Mouse (Mus musculus) thymus, adult 2 months (tissue): ENCODE measurements around the gene Tlcd1. TPM values are rescaled to one million over a fixed set of nuclear protein-coding genes. Genes with fewer than 3 reads are reported as not detected.

Experiments used
- DNase-seq: peaks from one replicate; pipeline ENCODE4 v3.0.0; 2021
- H3K27ac ChIP-seq: fragments of 200-500 bp; 2 replicates; pipeline ENCODE4 v1.5.1; 2012; ENCODE audit warnings: low read length, control low read depth; ENCODE audit not compliant: control insufficient read depth, insufficient read depth
- H3K27me3 ChIP-seq: fragments of 200-500 bp; 2 replicates; pipeline ENCODE4 v1.6.1; 2012; ENCODE audit warnings: mild to moderate bottlenecking, low read length, moderate library complexity, mixed read lengths; ENCODE audit not compliant: control insufficient read depth, insufficient read depth
- H3K36me3 ChIP-seq: fragments of 200-500 bp; 2 replicates; pipeline ENCODE4 v1.6.1; 2012; ENCODE audit warnings: mild to moderate bottlenecking, low read length, moderate library complexity; ENCODE audit not compliant: control insufficient read depth, insufficient read depth
- H3K4me1 ChIP-seq: fragments of 200-500 bp; replicated peaks from 2 replicates; pipeline ENCODE4 v1.6.1; 2012; ENCODE audit warnings: low read length; ENCODE audit not compliant: control insufficient read depth, insufficient read depth
- H3K4me3 ChIP-seq: fragments of 200-500 bp; 2 replicates; pipeline ENCODE4 v1.5.1; 2012; ENCODE audit warnings: mild to moderate bottlenecking, low read length, control low read depth, moderate library complexity; ENCODE audit not compliant: control insufficient read depth, insufficient read depth
- CTCF ChIP-seq: fragments of 200-500 bp; IDR thresholded peaks from 2 replicates; pipeline ENCODE4 v1.5.1; 2012; ENCODE audit warnings: mild to moderate bottlenecking, control low read depth, low read length, moderate library complexity, borderline replicate concordance; ENCODE audit not compliant: control insufficient read depth, poor library complexity, insufficient read depth; ENCODE audit errors: extremely low read depth
- POLR2A ChIP-seq: fragments of 200-500 bp; IDR thresholded peaks from 2 replicates; pipeline ENCODE4 v1.6.1; 2012; ENCODE audit warnings: mild to moderate bottlenecking, low read length, control low read depth, moderate library complexity; ENCODE audit not compliant: control insufficient read depth, poor library complexity, insufficient read depth; ENCODE audit errors: extremely low read depth
- WGBS: fragments of 180-500 bp; shearing (Covaris S2); methylation state at CpG from one replicate; pipeline ENCODE4 v1.1.7; 2018; 5-methylcytosine and 5-hydroxymethylcytosine counted together
- polyA plus RNA-seq: library from polyadenylated mRNA; depleted of rRNA; stranded (reverse); fragments of >200 nt; gene quantifications from 2 replicates; pipeline ENCODE4 v1.2.3, GENCODE M21; 2012

Tlcd1 gene
- polyA plus RNA-seq, 1 experiment = 30.0 TPM

- no peak for TF ChIP-seq CTCF
- no peak for TF ChIP-seq POLR2A
- WGBS = 2% methylated on average over 29 of the region's 29 CpGs
- peak; percentile 42 for DNase-seq
- H3K36me3 ChIP-seq = peaks cover 17% of the 10 kb centered on the region
- H3K4me1 ChIP-seq = peaks cover 15% of the 10 kb centered on the region
- peak overlapping the region; percentile 62 for H3K4me3 ChIP-seq
- no peaks in the 10 kb centered on the region for H3K27me3 ChIP-seq
- peak overlapping the region; percentile 26 for H3K27ac ChIP-seq
Measured at GRCm38 (mm10) chr11:78178859-78179437, 2.4 kb downstream of the Tlcd1 start.

- WGBS = 58% methylated on average over 8 of the region's 8 CpGs
- TF ChIP-seq POLR2A (no peak), CTCF (no peak)
- no peak overlapping the region for H3K4me3 ChIP-seq
Measured at GRCm38 (mm10) chr11:78179438-78179999, 3.0 kb downstream of the Tlcd1 start.

GRCm38 (mm10) chr11:78180081-78180761 is 3.7 kb downstream of the Tlcd1 start:
- 94% methylated on average over 6 of the region's 6 CpGs for WGBS
- Histone ChIP-seq H3K4me1 (peaks cover 15% of the 10 kb centered on the region), H3K4me3 (no peak overlapping the region), H3K27me3 (no peaks in the 10 kb centered on the region), H3K36me3 (peaks cover 17% of the 10 kb centered on the region), H3K27ac (no peak overlapping the region)
- no peak for TF ChIP-seq POLR2A
- TF ChIP-seq CTCF = no peak
- DNase-seq = no peak

More at GRCm38 (mm10) chr11:78179438-78179999, 3.0 kb downstream of the Tlcd1 start:
- DNase-seq = no peak
- no peaks in the 10 kb centered on the region for H3K27me3 ChIP-seq
- H3K27ac ChIP-seq = no peak overlapping the region
- H3K4me1 ChIP-seq = peaks cover 15% of the 10 kb centered on the region
- peaks cover 17% of the 10 kb centered on the region for H3K36me3 ChIP-seq

GRCm38 (mm10) chr11:78181830-78182357 is 5.4 kb downstream of the Tlcd1 start:
- Histone ChIP-seq H3K4me1 (peaks cover 14% of the 10 kb centered on the region), H3K27me3 (no peaks in the 10 kb centered on the region; the same call in 1 of the 2 replicates), H3K36me3 (peaks cover 17% of the 10 kb centered on the region), H3K27ac (no peak overlapping the region), H3K4me3 (no peak overlapping the region)
- 62% methylated on average over 2 of the region's 2 CpGs for WGBS
- TF ChIP-seq CTCF (no peak), POLR2A (no peak)
- no peak for DNase-seq

GRCm38 (mm10) chr11:78182450-78182849 is 5.9 kb downstream of the Tlcd1 start:
- DNase-seq = no peak
- Histone ChIP-seq H3K27ac (no peak overlapping the region), H3K36me3 (peaks cover 17% of the 10 kb centered on the region), H3K4me3 (peak overlapping the region; percentile 99), H3K27me3 (no peaks in the 10 kb centered on the region; the same call in 1 of the 2 replicates), H3K4me1 (peaks cover 8% of the 10 kb centered on the region)
- WGBS = 6% methylated on average over 7 of the region's 7 CpGs
- TF ChIP-seq POLR2A = no peak
- no peak for TF ChIP-seq CTCF

- Histone ChIP-seq H3K4me1 (peaks cover 8% of the 10 kb centered on the region; the same call in 1 of the 2 replicates), H3K4me3 (peak within 1 kb of the TSS; percentile 99), H3K27ac (peak within 1 kb of the TSS; percentile 77), H3K36me3 (peaks cover 17% of the 10 kb centered on the region), H3K27me3 (peaks cover 2% of the 10 kb centered on the region)
- TF ChIP-seq POLR2A = peak; percentile 77; the same call in 1 of the 2 replicates
- TF ChIP-seq CTCF = no peak
- WGBS = under 1% methylated on average over 38 of the region's 38 CpGs
- DNase-seq = peak; percentile 74
Measured at GRCm38 (mm10) chr11:78182961-78183844, 6.7 kb downstream of the Tlcd1 start, which contains the start of gene Rpl23a. Rpl23a (minus strand) TSS chr11:78183584.
